Mouse (Mus musculus): ENCODE results near the gene Ugt1a9.

DNA sequence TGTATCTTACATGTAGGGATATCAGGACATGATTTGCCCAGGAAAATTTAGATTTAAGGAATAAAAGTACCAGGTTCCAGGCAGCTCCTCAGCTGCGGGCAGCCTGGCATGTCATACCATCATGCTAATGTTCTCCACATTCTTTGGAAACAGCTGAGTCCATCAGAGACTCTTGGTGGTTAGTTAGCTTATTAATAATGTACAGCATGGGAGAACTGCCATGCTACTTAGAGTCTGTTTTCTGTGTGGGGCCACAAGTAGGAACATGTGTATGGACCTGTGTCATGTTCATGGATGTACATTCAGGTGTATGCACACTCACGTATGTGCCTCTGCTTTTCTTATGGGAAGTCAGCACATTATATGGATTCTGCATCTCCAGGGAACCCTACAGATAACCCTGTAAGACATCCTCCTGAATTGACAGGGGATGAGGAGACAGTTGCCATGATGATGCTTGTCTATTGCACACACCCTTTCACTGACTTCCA lies 143.9 kb downstream of the Ugt1a9 start:
- no peak for TF ChIP-seq CTCF (IDR thresholded peaks at IDR 0.05)
- TF ChIP-seq POLR2A (IDR thresholded peaks at IDR 0.05; ENCODE audit: insufficient read depth, low read depth, low read length): no peak
- no peak for TF ChIP-seq EP300 (IDR thresholded peaks at IDR 0.05; ENCODE audit: insufficient read depth, low read depth, low read length)
